Mouse (Mus musculus): ENCODE data around the gene Tmem132d. TPM values are rescaled to one million over a fixed set of nuclear protein-coding genes. Genes with fewer than 3 reads are reported as not detected.
"Not testable (repeated sequence)": the region's sequence is repeated elsewhere in the genome, so short reads cannot be mapped to it uniquely, and the experiment has no call there.

The Tmem132d gene
- polyA plus RNA-seq, 1 experiment from 2014 or later, result 0.11 TPM

DNA sequence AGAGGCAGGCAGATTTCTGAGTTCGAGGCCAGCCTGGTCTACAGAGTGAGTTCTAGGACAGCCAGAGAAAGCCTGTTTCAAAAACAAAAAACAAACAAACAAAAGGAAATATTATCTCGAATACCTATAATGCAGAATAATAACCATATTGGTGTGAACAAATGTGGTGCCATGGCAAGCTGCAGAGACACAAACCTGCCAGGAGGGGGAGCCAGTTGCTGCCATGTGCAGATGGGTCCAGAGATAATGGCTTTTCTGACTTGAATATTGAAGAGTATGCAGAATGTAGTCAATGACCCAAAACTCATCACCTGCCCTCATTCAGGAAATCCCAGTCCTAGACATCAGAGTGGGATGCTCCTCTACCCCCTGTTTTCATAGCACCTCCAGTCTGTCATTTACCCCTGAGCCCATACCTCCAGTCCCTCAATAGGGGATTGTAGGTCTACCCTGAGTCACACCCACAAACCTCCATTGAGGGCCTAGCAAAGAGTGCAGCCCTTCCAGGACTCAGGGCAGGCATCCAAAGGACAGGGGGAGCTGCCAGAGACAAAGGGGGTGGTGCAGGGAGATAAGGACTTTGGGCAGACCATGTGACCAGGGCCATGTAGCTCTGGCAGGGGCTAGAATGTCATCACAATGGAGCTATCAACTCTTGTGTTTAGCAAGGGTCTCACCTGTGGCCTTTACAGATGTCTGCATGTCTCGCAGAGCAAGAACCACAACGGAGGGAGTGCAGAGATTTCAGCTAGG is 676.0 kb downstream of the Tmem132d start:
- no peak overlapping the region for H3K27ac ChIP-seq (replicated peaks)
- WGBS, result 69% methylated on average over 4 of the region's 4 CpGs
- ATAC-seq (ENCODE audit: extremely low read depth, insufficient number of reproducible peaks, low FRiP score, low TSS enrichment), result no peak

DNA sequence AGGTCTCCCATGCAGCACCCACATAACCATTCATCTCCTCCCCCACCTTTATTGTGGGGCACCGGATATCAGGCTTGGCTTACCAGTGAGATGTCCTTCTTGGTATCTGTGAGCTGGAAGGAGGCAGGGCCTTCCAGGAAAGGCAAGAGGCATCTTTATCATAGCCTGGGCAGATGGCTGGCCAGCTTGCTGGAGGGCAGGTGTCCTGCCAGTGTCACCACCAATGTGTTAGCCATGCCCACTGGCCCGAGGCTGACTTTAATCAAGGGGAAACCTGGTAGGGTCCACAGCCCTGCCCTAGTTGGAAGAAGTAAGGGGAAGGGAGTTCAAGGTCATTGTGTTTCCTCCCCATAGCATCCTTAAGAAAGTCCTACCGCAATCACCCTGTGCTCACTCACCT is 676.9 kb downstream of the Tmem132d start:
- H3K9ac ChIP-seq, result no peak overlapping the region
- no peak overlapping the region for H3K4me2 ChIP-seq
- no peak for ATAC-seq (ENCODE audit: extremely low read depth, insufficient number of reproducible peaks, low FRiP score, low TSS enrichment)
- no peak overlapping the region for H3K4me3 ChIP-seq
- no peaks in the 10 kb centered on the region for H3K36me3 ChIP-seq
- no peak overlapping the region for H3K27ac ChIP-seq (replicated peaks)
- no peaks in the 10 kb centered on the region for H3K27me3 ChIP-seq (replicated peaks)
- 74% methylated on average over 3 of the region's 3 CpGs for WGBS
- peaks cover 8% of the 10 kb centered on the region; the same call in 1 of the 2 replicates for H3K9me3 ChIP-seq
- peaks cover 8% of the 10 kb centered on the region for H3K4me1 ChIP-seq

More for the DNA sequence above, 676.0 kb downstream of the Tmem132d start:
- no peak overlapping the region for H3K4me3 ChIP-seq
- H3K9ac ChIP-seq, result no peak overlapping the region
- no peaks in the 10 kb centered on the region for H3K27me3 ChIP-seq (replicated peaks)
- H3K4me1 ChIP-seq, result peaks cover 2% of the 10 kb centered on the region; the same call in 1 of the 2 replicates
- peaks cover 8% of the 10 kb centered on the region; the same call in 1 of the 2 replicates for H3K9me3 ChIP-seq
- no peaks in the 10 kb centered on the region for H3K36me3 ChIP-seq
- H3K4me2 ChIP-seq, result no peak overlapping the region

DNA sequence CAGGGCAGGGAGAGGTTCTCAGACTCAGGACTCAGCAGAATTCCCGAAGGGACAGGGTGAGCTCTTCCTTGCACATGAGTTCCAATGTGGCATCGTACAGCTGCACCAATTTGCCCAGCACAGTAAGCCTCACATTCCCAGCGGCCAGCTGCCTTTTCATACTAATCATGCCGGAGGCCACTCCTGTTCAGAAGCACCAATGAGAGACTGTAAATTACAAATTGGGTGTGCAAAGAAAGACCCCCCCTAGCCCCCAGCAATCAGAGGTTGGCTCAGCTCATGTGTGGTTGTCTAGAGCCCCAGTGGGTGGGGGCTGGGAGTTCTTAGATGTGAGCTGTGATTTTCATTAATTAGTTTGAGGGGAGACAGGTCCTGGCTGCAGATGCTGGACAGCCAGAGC is 677.3 kb downstream of the Tmem132d start:
- no peak for ATAC-seq (ENCODE audit: extremely low read depth, insufficient number of reproducible peaks, low FRiP score, low TSS enrichment)
- Histone ChIP-seq H3K36me3 (no peaks in the 10 kb centered on the region), H3K4me2 (no peak overlapping the region), H3K4me1 (peaks cover 11% of the 10 kb centered on the region), H3K9me3 (peaks cover 8% of the 10 kb centered on the region; the same call in 1 of the 2 replicates), H3K4me3 (no peak overlapping the region), H3K27ac (replicated peaks) (no peak overlapping the region), H3K27me3 (replicated peaks) (no peaks in the 10 kb centered on the region), H3K9ac (no peak overlapping the region)
- WGBS, result 70% methylated on average over 4 of the region's 4 CpGs

DNA sequence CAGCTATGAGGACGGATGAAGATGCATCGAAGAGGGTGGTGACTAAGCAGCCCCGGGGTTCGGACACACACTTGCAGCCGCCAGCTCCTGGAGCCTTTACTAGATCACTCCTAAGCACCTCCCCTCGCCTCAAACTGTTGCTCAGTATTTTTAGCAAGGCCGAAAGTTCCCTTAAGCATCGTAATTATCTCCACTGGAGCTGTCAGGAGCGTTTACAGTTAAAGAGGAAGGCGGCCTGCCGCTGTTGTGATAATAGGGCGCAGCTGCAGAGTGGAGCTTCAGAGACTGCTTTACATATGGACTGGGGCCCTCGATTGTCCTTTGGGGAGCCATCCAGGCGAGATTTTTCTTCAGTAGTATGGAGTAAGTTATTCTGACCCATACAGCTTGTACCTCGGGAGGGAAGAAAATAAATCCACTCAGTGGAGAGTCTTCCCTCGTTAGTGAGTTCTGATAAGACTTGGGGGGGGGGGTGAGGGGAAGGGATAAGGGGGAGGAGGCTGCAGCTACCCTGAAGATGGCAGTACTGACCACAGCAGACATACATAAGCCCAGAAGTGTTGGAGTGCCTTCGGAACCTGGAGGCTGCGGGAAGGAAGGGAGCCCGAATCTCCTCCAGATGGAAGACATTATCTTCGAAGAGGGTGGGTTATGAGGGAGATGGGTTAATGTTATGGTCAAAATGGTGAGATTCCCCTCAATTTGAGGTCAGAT is 681.5 kb downstream of the Tmem132d start:
- peaks cover 8% of the 10 kb centered on the region; the same call in 1 of the 2 replicates for H3K9me3 ChIP-seq
- no peak overlapping the region for H3K9ac ChIP-seq
- WGBS, result 14% methylated on average over 20 of the region's 20 CpGs
- H3K36me3 ChIP-seq, result no peaks in the 10 kb centered on the region
- H3K27ac ChIP-seq (replicated peaks), result no peak overlapping the region
- H3K4me2 ChIP-seq, result peak overlapping the region; percentile 58
- H3K27me3 ChIP-seq (replicated peaks), result no peaks in the 10 kb centered on the region
- peaks cover 11% of the 10 kb centered on the region for H3K4me1 ChIP-seq
- ATAC-seq (ENCODE audit: extremely low read depth, insufficient number of reproducible peaks, low FRiP score, low TSS enrichment), result no peak; the same call in 1 of the 2 replicates
- peak overlapping the region; percentile 16 for H3K4me3 ChIP-seq

- not testable (repeated sequence) for ATAC-seq (ENCODE audit: extremely low read depth, insufficient number of reproducible peaks, low FRiP score, low TSS enrichment); H3K9ac ChIP-seq
These were observed 683.3 kb downstream of the Tmem132d start for GRCm38 (mm10) chr5:127749540-127749939.

DNA sequence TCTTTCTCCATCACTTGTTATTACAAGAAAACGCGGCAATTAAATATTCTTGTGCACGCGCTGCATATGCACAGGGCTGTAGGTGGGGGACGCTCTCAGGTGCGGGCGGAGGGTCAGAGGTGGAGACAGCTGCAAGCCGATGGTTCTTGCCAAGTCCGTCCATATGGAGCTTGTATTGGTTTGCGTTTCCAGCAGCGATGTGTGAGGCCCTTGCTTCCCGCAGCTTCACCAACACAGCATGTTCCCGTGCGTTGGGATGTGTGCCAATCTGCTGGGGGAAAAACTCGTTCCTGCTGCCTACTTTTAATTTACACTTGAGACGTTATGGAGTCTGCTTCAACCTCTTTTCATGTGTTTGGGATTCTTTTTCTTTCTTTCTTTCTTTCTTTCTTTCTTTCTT is 691.5 kb downstream of the Tmem132d start:
- H3K4me3 ChIP-seq, result no peak overlapping the region
- H3K4me1 ChIP-seq, result no peaks in the 10 kb centered on the region
- no peak overlapping the region for H3K27ac ChIP-seq (replicated peaks)
- WGBS, result 81% methylated on average over 16 of the region's 16 CpGs
- peaks cover 7% of the 10 kb centered on the region; the same call in 1 of the 2 replicates for H3K9me3 ChIP-seq
- ATAC-seq (ENCODE audit: extremely low read depth, insufficient number of reproducible peaks, low FRiP score, low TSS enrichment), result no peak
- no peaks in the 10 kb centered on the region for H3K36me3 ChIP-seq
- H3K4me2 ChIP-seq, result no peak overlapping the region
- no peaks in the 10 kb centered on the region for H3K27me3 ChIP-seq (replicated peaks)
- no peak overlapping the region for H3K9ac ChIP-seq

More at GRCm38 (mm10) chr5:127749540-127749939, 683.3 kb downstream of the Tmem132d start:
- not testable (repeated sequence) for H3K4me2 ChIP-seq; H3K27ac ChIP-seq (replicated peaks); H3K36me3 ChIP-seq; H3K27me3 ChIP-seq (replicated peaks); H3K4me3 ChIP-seq; H3K9me3 ChIP-seq
- 84% methylated on average over 3 of the region's 3 CpGs for WGBS
- H3K4me1 ChIP-seq, result peaks cover 11% of the 10 kb centered on the region

Other genes starting within 250 kb of the Tmem132d start
- 0.36 and 0.39 TPM in 2 replicates for gene Fzd10, start 167.8 kb upstream of the Tmem132d start, polyA plus RNA-seq (2015; fragmentation: Nextera tagmentation; extraction: Ambion mirVana)